Mouse (Mus musculus): ENCODE measurements around the gene Grk6.

Gene Grk6

DNA sequence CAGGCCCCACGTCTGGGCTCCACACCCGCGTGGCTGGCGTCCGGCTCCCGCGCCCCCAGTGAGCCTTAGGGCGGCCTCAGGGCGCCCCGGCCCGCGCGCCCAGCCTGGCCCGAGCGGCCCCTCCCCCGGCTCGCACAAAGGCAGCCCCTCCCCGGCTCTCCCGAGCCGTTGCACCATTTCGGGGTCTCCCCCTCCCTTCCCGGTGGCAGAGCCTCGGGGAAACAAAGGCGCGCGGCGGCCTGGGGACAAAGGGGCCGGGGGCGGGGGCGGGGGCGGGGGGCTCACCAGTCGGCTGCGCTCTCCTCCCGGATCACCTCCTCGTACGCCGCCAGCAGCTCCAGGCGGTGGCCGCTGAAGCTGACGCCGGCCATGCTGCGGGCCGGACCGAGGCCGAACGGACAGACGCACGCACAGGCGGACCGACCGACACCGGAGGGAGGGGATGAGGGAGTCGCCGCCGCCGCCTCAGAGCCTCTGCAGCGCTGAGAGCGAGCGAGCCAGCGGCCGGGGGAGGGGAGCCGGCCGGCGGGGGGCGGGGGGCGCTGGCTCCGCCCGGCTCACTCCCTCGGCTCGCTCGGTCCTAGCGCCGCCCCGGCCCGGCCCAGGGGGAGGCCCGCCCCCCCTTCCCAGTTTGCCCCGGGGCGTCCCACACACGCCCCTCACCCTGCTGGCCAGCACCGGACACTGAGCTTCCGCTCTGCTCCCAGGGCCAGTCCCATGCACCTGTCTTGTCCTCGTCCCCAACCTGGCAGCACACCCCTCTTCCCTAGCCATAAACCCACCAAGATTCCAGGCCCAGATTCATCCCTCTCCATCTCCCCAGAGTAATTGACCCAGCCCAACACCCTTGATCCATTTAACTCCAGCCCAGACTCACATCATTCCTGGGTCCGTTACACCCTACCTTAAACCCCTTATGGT is 43.0 kb downstream of the Grk6 start, which contains the start of gene Dbn1:
Gene Dbn1 (minus strand): TSS at position 534 of the 921 bp plus-strand sequence.
- peak; percentile 75 for DNase-seq

DNA sequence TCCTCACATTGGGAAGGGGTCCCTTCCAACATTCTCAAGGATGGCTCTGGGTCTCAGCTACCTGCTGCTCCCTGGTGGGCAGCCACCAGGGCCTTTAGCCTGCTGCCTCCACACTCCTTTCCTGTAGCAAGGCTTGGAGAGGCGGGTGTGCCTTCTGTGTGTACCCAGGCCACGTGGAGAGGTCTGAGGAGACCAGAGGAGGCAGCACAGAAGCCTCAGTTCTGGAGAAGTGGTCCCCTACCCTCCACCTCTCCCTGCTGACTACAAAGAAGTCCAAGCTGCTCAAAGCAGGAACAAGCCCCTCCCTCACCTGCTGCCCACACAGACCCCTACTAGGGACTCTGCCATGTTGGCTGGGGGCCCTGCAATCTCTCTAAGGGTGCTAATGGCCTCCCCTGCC is 49.4 kb downstream of the Grk6 start:
- DNase-seq, result no peak

GRCm38 (mm10) chr13:55494883-55495621 is 50.2 kb downstream of the Grk6 start:
- no peak for DNase-seq

GRCm38 (mm10) chr13:55495702-55496101 is 50.8 kb downstream of the Grk6 start:
- DNase-seq, result no peak

DNA sequence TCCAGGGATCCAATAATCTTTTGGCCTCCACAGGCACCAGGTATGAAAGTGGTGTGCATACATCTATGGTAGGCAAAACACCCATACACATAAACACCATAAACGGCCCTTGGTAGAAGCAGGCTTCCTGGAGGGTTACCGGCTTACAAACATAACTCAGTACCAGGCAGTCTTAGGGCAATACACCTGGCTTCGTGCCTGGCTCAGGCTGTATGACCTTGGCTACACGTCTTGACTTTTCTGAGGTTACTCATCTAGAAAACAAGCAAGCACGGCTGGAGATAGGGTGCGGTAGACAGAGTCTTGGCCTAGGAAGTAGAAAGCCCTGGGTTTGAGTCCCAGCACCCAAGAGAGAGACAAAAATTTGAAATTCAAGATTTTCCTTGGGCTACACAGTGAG is 51.8 kb downstream of the Grk6 start:
- no peak for DNase-seq

- DNase-seq, result no peak
Measured at GRCm38 (mm10) chr13:55498906-55499305, 54.0 kb downstream of the Grk6 start.

GRCm38 (mm10) chr13:55500575-55500974 is 55.7 kb downstream of the Grk6 start:
- no peak for DNase-seq

DNA sequence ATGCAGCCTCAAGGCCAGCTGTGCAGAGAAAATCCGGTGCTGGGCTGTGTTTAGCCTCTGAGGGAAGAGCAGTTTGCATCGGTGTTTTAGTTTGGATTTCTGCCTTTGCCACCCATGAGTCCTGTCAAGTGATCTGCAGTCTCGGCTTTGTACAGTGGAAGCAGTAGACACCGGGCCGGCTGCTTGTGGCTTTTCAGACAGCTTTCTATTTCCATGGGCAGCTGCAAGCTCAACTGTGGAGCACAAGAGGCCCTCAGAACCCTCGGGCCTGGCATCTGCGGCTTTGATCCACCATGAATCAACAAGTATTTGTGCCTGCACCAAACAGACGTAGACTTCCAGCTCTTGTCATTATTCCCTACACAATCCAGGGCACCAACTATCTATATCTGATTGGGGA is 57.5 kb downstream of the Grk6 start:
- no peak for DNase-seq

DNA sequence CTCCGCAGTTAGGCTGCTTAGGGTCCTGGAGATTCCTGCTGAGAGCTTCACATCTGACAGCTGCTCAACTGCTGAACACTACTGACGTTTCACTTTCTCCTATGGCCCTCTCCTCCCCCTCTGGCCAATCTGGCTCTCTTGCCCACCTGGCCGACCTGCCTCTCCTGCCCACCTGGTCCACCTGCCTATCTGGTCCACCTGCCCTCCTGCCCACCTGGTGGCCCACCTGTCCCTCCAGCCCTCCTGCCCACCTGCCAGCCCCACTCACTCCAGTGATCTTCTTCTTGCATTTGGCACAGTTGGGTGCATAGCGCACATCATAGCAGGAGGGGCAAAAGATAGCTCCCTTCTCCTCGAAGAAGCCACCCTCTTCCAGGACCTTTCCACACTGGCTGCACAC is 59.5 kb downstream of the Grk6 start:
- DNase-seq, result no peak

DNA sequence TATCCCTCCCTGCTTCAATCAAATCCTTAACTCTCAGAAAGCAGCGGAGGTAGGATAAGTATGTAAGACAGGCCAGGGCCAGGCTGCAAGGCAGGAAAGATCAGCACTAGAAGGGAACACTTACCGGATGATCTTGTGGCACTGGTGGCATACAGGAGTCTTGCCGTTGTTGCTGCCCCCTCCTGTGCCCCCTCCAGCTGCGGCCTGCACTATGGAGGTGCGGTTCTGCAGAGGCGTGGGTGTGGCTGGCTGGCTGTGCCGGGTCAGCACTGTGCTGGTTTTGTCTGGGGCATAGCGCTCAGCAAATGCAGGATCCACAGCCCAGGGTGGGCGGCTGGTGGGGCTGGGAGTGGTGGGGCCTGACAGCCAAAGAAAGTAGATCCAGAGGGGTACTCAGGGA is 60.9 kb downstream of the Grk6 start:
- DNase-seq, result no peak

- no peak for DNase-seq
Measured at GRCm38 (mm10) chr13:55506697-55507096, 61.8 kb downstream of the Grk6 start.

GRCm38 (mm10) chr13:55507877-55508276 is 63.0 kb downstream of the Grk6 start:
- no peak for DNase-seq

GRCm38 (mm10) chr13:55508531-55508930 is 63.7 kb downstream of the Grk6 start:
- no peak for DNase-seq

GRCm38 (mm10) chr13:55510332-55510667 is 65.4 kb downstream of the Grk6 start:
- DNase-seq, result no peak
